Mouse (Mus musculus) intestine, embryonic 15.5 days (tissue): Measurements from ENCODE around the gene Gm20388. TPM values are rescaled to one million over a fixed set of nuclear protein-coding genes. Genes with fewer than 3 reads are reported as not detected.
A peak's percentile ranks its signal among the peaks of the same experiment; 100 is the strongest.

Experiments used
- ATAC-seq: fragments of 200-750 bp; cut with Nextera tagmentation; 2 replicates; pipeline ENCODE4 v1.8.0; 2017; ENCODE audit warnings: moderate TSS enrichment, moderate library complexity
- H3K27ac ChIP-seq: fragments of 300-500 bp; sonication (generic); 2 replicates; pipeline ENCODE4 v1.5.1; 2015; ENCODE audit warnings: mild to moderate bottlenecking, inconsistent platforms
- H3K27me3 ChIP-seq: fragments of 300-500 bp; sonication (generic); replicated peaks from 2 replicates; pipeline ENCODE4 v1.6.1; 2015; ENCODE audit warnings: inconsistent platforms
- H3K36me3 ChIP-seq: fragments of 300-500 bp; sonication (generic); 2 replicates; pipeline ENCODE4 v1.6.1; 2015; ENCODE audit warnings: inconsistent platforms
- H3K4me1 ChIP-seq: fragments of 300-500 bp; sonication (generic); replicated peaks from 2 replicates; pipeline ENCODE4 v1.6.1; 2015; ENCODE audit warnings: inconsistent platforms
- H3K4me2 ChIP-seq: fragments of 300-500 bp; sonication (generic); replicated peaks from 2 replicates; pipeline ENCODE4 v1.6.1; 2015; ENCODE audit warnings: mild to moderate bottlenecking, inconsistent platforms
- H3K4me3 ChIP-seq: fragments of 300-500 bp; sonication (generic); replicated peaks from 2 replicates; pipeline ENCODE4 v1.5.1; 2015; ENCODE audit warnings: inconsistent platforms
- H3K9ac ChIP-seq: fragments of 300-500 bp; sonication (generic); 2 replicates; pipeline ENCODE4 v1.6.1; 2015; ENCODE audit warnings: inconsistent platforms
- H3K9me3 ChIP-seq: fragments of 300-500 bp; sonication (generic); 2 replicates; pipeline ENCODE4 v1.6.1; 2016; ENCODE audit warnings: inconsistent platforms
- WGBS: fragments of 180-500 bp; shearing (Covaris S2); methylation state at CpG from one replicate; pipeline ENCODE4 v1.1.7; 2015; 5-methylcytosine and 5-hydroxymethylcytosine counted together
- polyA plus RNA-seq: library from polyadenylated mRNA; unstranded; fragments of >200 nt; fragmentation: Nextera tagmentation; extraction: Ambion mirVana; gene quantifications from 2 replicates; pipeline ENCODE4 v1.2.1, GENCODE M21; 2015

Gene Gm20388
- polyA plus RNA-seq, 1 experiment from 2014 or later, result not detected

DNA sequence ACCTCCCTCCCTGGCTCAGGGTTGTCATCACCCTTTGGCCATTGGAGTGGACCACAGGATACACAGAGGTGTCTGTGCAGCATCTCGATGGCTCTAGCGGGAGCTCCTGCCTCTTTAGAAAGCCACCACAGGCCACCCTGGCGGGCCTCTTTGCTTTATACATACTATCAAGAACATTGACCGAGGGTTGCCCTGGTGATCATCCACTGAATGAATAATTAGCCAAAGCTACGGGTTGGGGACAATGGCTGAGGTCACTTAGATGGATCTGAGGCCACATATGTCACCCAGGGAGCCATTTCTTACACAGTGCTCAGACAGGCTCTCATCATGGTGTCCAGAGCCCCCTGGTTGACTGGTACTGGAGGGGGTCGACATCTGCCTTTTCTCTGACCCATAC, 107.7 kb downstream of the Gm20388 start:
- WGBS, result 67% methylated on average over 6 of the region's 6 CpGs
- no peak overlapping the region for H3K4me2 ChIP-seq
- no peak overlapping the region for H3K9ac ChIP-seq
- H3K9me3 ChIP-seq, result no peaks in the 10 kb centered on the region
- H3K4me3 ChIP-seq, result no peak overlapping the region
- no peak overlapping the region for H3K27ac ChIP-seq
- no peaks in the 10 kb centered on the region; the same call in 1 of the 2 replicates for H3K36me3 ChIP-seq
- no peaks in the 10 kb centered on the region for H3K27me3 ChIP-seq
- peaks cover 11% of the 10 kb centered on the region for H3K4me1 ChIP-seq
- ATAC-seq, result no peak

GRCm38 (mm10) chr8:120019297-120019696, 108.7 kb downstream of the Gm20388 start:
- Histone ChIP-seq H3K4me2 (no peak overlapping the region), H3K4me1 (peaks cover 4% of the 10 kb centered on the region; the same call in 1 of the 2 replicates), H3K36me3 (no peaks in the 10 kb centered on the region; the same call in 1 of the 2 replicates), H3K4me3 (no peak overlapping the region), H3K27me3 (no peaks in the 10 kb centered on the region), H3K9ac (no peak overlapping the region), H3K9me3 (no peaks in the 10 kb centered on the region), H3K27ac (no peak overlapping the region)
- WGBS, result 74% methylated on average over 5 of the region's 5 CpGs
- no peak for ATAC-seq

DNA sequence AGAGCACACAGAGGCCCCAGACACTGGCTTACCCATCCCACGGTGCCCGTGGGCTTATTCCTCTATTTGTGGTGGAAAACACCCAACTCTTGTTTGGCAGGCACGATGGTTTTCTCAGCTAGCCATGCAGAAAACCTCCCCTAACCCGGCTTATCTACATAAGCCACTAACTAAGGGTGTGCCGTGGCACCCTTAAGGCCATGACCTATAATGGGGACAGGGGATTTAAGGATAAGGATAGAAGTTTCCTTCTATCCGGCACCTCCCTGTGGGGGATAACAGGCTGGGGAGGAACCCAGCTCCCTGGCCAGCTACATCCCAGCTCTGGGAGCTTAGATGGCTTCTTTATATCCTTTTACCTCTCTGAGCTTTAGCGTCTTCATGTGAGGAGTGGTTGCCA, 109.7 kb downstream of the Gm20388 start:
- Histone ChIP-seq H3K9ac (no peak overlapping the region), H3K9me3 (no peaks in the 10 kb centered on the region), H3K27me3 (no peaks in the 10 kb centered on the region), H3K4me3 (no peak overlapping the region), H3K4me2 (no peak overlapping the region), H3K4me1 (no peaks in the 10 kb centered on the region), H3K36me3 (no peaks in the 10 kb centered on the region; the same call in 1 of the 2 replicates), H3K27ac (no peak overlapping the region)
- 77% methylated on average over 7 of the region's 7 CpGs for WGBS
- ATAC-seq, result no peak

GRCm38 (mm10) chr8:120026199-120026598, 115.6 kb downstream of the Gm20388 start:
- Histone ChIP-seq H3K27ac (no peak overlapping the region), H3K9ac (no peak overlapping the region), H3K4me2 (no peak overlapping the region), H3K4me3 (no peak overlapping the region), H3K4me1 (no peaks in the 10 kb centered on the region), H3K27me3 (no peaks in the 10 kb centered on the region), H3K9me3 (no peaks in the 10 kb centered on the region), H3K36me3 (no peaks in the 10 kb centered on the region)
- no peak for ATAC-seq
- WGBS, result 89% methylated on average over 5 of the region's 5 CpGs

DNA sequence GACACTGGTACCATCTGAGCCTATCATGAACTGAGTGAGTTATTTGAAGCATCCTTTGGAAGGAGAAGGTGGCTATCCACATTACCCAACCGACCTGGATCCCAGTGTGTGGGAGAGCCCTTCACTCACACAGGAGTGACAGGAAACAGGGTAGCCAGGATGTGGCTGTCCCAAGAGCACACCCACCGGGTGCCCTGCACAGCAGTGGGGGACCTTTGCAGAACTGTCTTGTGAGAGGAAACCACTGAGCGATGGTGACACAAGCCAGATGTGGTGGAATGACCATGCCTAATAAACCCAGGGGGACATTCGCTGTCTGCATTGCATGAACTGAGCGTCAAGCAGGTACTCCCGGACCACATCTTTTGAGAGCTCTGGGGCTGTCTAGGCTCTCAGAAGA, 116.3 kb downstream of the Gm20388 start:
- no peaks in the 10 kb centered on the region for H3K27me3 ChIP-seq
- no peak overlapping the region for H3K27ac ChIP-seq
- H3K4me2 ChIP-seq, result no peak overlapping the region
- H3K36me3 ChIP-seq, result no peaks in the 10 kb centered on the region
- H3K9ac ChIP-seq, result no peak overlapping the region
- ATAC-seq, result no peak
- WGBS, result 77% methylated on average over 6 of the region's 6 CpGs
- no peak overlapping the region for H3K4me3 ChIP-seq
- no peaks in the 10 kb centered on the region for H3K9me3 ChIP-seq
- H3K4me1 ChIP-seq, result no peaks in the 10 kb centered on the region

- Histone ChIP-seq H3K9ac (no peak overlapping the region), H3K36me3 (no peaks in the 10 kb centered on the region), H3K4me3 (no peak overlapping the region), H3K9me3 (no peaks in the 10 kb centered on the region), H3K4me2 (no peak overlapping the region), H3K27me3 (no peaks in the 10 kb centered on the region), H3K27ac (no peak overlapping the region), H3K4me1 (no peaks in the 10 kb centered on the region)
- ATAC-seq, result no peak
- 70% methylated on average over 5 of the region's 5 CpGs for WGBS
Observed at GRCm38 (mm10) chr8:120030447-120030846, 119.8 kb downstream of the Gm20388 start.

DNA sequence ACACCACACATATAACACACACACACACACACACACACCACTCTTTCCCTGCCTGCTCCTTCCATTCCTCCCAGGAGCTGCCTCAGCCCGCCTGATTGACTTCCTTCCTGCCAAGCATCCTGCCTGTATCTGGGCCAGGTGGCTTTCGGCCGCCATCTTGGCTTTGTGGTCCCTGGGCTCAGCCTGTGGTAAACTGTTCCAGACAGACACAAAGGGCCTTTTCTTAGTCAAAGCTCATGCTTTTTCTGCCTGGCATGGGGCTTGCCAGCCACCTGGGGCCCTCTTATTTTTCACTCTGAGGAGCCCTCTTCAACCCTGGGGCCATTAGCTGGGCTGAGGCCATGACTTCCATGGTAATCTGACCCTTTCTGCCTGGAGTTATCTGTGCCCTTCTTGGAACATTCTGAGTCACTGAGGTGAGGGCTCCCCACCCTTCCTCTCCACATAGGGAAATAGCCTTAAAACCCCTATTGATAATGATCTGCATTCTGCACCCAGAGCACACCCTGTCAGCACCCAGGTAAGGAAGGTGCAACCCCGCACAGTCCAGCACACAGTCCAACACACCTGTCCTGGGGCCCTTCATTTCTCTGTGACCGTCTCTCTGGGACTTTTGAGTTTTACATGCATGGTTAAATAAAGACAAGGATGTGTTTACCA, 122.0 kb downstream of the Gm20388 start:
- WGBS, result 87% methylated on average over 5 of the region's 5 CpGs
- no peak overlapping the region for H3K9ac ChIP-seq
- H3K27me3 ChIP-seq, result no peaks in the 10 kb centered on the region
- H3K27ac ChIP-seq, result no peak overlapping the region
- H3K4me2 ChIP-seq, result no peak overlapping the region
- no peaks in the 10 kb centered on the region for H3K36me3 ChIP-seq
- no peak overlapping the region for H3K4me3 ChIP-seq
- peak; percentile 74 for ATAC-seq
- no peaks in the 10 kb centered on the region for H3K9me3 ChIP-seq
- H3K4me1 ChIP-seq, result peaks cover 15% of the 10 kb centered on the region

DNA sequence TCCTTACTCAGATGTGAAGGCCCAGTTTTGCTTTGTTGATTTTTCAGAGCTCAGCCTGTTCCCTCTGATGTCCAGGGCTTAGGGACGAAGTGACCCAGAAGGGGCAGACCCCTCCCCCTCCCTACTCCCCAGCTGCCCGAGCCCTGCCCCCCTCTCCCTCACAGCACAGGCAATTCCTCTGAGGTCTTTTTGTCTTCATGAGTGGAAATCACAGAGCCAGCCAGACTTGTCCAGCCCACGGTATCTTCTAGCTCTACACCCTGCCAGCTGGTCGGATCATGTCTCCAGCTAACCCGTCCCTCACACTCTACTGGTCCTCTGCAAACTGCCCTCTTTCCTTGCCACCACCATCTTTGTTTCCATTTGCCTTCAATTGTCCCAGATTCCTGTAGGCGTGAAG, 123.8 kb downstream of the Gm20388 start:
- Histone ChIP-seq H3K9me3 (no peaks in the 10 kb centered on the region), H3K9ac (no peak overlapping the region), H3K4me2 (no peak overlapping the region), H3K36me3 (no peaks in the 10 kb centered on the region), H3K27me3 (no peaks in the 10 kb centered on the region), H3K4me3 (no peak overlapping the region), H3K27ac (no peak overlapping the region), H3K4me1 (peaks cover 15% of the 10 kb centered on the region)
- no peak for ATAC-seq
- WGBS, result 59% methylated on average over 6 of the region's 6 CpGs

GRCm38 (mm10) chr8:120036111-120036510, 125.5 kb downstream of the Gm20388 start:
- Histone ChIP-seq H3K4me1 (peaks cover 15% of the 10 kb centered on the region), H3K9me3 (no peaks in the 10 kb centered on the region), H3K27me3 (no peaks in the 10 kb centered on the region), H3K4me2 (no peak overlapping the region), H3K36me3 (no peaks in the 10 kb centered on the region), H3K4me3 (no peak overlapping the region), H3K9ac (no peak overlapping the region), H3K27ac (no peak overlapping the region)
- 11% methylated on average over 9 of the region's 9 CpGs for WGBS
- ATAC-seq, result no peak

GRCm38 (mm10) chr8:120036578-120036977, 125.9 kb downstream of the Gm20388 start:
- H3K27ac ChIP-seq, result no peak overlapping the region
- no peaks in the 10 kb centered on the region for H3K9me3 ChIP-seq
- peaks cover 15% of the 10 kb centered on the region for H3K4me1 ChIP-seq
- H3K36me3 ChIP-seq, result no peaks in the 10 kb centered on the region
- no peak for ATAC-seq
- H3K27me3 ChIP-seq, result no peaks in the 10 kb centered on the region
- 64% methylated on average over 4 of the region's 4 CpGs for WGBS
- no peak overlapping the region for H3K4me3 ChIP-seq
- no peak overlapping the region for H3K9ac ChIP-seq
- H3K4me2 ChIP-seq, result no peak overlapping the region

- H3K9me3 ChIP-seq, result no peaks in the 10 kb centered on the region
- no peak overlapping the region for H3K4me2 ChIP-seq
- H3K4me1 ChIP-seq, result peaks cover 15% of the 10 kb centered on the region
- no peaks in the 10 kb centered on the region for H3K27me3 ChIP-seq
- H3K36me3 ChIP-seq, result no peaks in the 10 kb centered on the region
- no peak overlapping the region for H3K4me3 ChIP-seq
- H3K9ac ChIP-seq, result no peak overlapping the region
- 63% methylated on average over 15 of the region's 15 CpGs for WGBS
- no peak for ATAC-seq
- H3K27ac ChIP-seq, result no peak overlapping the region
Observed at GRCm38 (mm10) chr8:120037199-120037598, 126.6 kb downstream of the Gm20388 start.

DNA sequence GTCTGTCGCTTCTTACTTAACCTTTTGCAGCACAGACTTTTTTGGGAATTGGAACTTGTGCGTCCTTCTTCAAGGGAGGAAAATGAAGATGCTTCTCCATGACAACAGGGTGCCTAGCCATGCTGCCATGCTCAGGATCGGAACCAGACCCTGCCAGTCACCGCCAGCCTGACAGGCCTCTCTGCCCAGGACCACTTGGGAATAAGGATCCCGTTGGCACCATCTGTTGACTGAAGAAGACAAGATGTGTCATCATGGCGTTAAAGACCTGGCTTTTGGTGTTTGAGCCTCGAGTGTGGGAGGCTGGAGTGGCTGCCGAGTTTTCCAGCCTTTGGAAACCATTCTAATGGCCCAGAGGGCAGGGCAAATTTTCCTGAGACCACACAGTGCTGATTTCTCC, 127.0 kb downstream of the Gm20388 start:
- H3K4me2 ChIP-seq, result no peak overlapping the region
- H3K36me3 ChIP-seq, result no peaks in the 10 kb centered on the region
- H3K9me3 ChIP-seq, result no peaks in the 10 kb centered on the region
- ATAC-seq, result no peak
- no peaks in the 10 kb centered on the region for H3K27me3 ChIP-seq
- WGBS, result 79% methylated on average over 8 of the region's 8 CpGs
- H3K4me1 ChIP-seq, result peaks cover 15% of the 10 kb centered on the region
- H3K27ac ChIP-seq, result no peak overlapping the region
- H3K4me3 ChIP-seq, result no peak overlapping the region
- H3K9ac ChIP-seq, result no peak overlapping the region

GRCm38 (mm10) chr8:120038741-120039140, 128.1 kb downstream of the Gm20388 start:
- H3K4me1 ChIP-seq, result peaks cover 15% of the 10 kb centered on the region
- H3K9me3 ChIP-seq, result no peaks in the 10 kb centered on the region
- WGBS, result 96% methylated on average over 12 of the region's 12 CpGs
- ATAC-seq, result no peak
- H3K4me3 ChIP-seq, result no peak overlapping the region
- H3K4me2 ChIP-seq, result no peak overlapping the region
- no peak overlapping the region for H3K27ac ChIP-seq
- no peaks in the 10 kb centered on the region for H3K27me3 ChIP-seq
- H3K9ac ChIP-seq, result no peak overlapping the region
- H3K36me3 ChIP-seq, result no peaks in the 10 kb centered on the region
